Mouse (Mus musculus) kidney, adult 8-10 months (tissue): ENCODE data around the gene Nkap.
"Not testable (repeated sequence)": the region's sequence is repeated elsewhere in the genome, so short reads cannot be mapped to it uniquely, and the experiment has no call there.

ENCODE experiments used
- DNase-seq, 2 experiments: peaks; one replicate each; pipeline ENCODE4 v3.0.0; 2022

Gene Nkap

GRCm38 (mm10) chrX:37126671-37127358 lies at the start of gene Nkap:
Gene Nkap, plus strand, starts transcription at chrX:37126795.
- peak; percentile 61 to 76 for DNase-seq

- DNase-seq, result not testable (repeated sequence)
These were observed 46.2 kb upstream of the Nkap start for GRCm38 (mm10) chrX:37080345-37080744.

DNA sequence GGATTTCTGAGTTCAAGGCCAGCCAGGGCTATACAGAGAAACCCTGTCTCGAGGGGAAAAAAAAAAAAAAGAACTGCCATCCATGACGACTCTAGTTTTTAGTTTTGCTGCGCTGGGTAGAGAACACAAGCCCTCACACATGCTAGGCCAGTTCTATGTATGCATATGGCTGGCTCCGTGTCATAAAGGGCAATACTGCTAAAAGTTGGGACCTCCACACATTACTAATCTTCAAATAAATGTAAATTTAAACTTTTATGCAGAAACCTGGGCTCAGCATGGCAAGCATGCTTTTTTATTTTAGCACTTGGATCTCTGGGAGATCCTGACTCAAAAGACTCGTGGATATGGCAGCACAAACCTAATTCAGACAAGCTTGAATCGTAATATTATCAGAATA lies 45.4 kb upstream of the Nkap start:
- no peak for DNase-seq

- peak in 1 of 2 experiments; percentile 12 for DNase-seq
These were observed 42.2 kb upstream of the Nkap start for GRCm38 (mm10) chrX:37084318-37084926.

- peak; percentile 88 to 89 for DNase-seq
These were observed 41.5 kb upstream of the Nkap start, which contains the start of gene Rpl39 for GRCm38 (mm10) chrX:37084927-37085660. Gene Rpl39, minus strand, starts transcription at chrX:37085402.

DNA sequence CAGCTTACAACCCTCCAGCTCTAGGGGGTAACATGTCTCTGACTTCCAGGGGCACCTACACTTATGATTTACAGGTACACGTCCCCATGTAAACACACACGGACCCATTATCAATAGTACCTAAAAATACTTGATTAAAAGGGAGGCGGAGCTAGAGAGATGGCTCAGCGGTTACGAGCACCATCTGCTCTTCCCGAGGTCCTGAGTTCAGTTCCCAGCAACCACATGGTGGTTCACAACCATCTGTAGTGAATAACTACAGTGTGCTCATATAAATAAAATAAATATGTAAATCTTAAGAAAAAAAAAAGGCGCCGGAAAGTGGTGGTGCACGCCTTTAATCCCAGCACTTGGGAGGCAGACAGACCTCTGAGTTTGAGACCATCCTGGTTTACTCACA lies 40.9 kb upstream of the Nkap start:
- DNase-seq, result no peak

DNA sequence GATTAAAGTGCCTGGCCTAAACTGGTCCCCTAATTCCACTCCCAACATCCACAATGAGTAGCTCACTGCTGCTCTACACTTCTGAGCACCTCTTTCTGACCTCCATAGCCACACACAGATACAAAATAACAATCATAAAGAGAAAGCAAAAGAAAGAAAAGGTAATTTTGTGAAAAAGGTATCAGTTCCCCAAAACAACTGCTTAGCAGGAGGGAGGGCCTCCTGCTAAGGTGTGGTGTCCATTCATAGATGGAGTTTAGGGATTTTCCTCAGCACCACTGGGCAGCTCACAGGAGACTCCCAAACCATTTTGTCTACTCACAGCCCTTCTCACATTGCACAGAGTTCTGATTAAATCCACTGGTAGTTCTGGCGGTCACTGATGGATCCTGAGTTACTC lies 37.8 kb upstream of the Nkap start:
- DNase-seq, result no peak

GRCm38 (mm10) chrX:37091457-37091856 lies 35.1 kb upstream of the Nkap start:
- DNase-seq, result no peak

- no peak for DNase-seq
These were observed 31.4 kb upstream of the Nkap start for GRCm38 (mm10) chrX:37095106-37095768.

GRCm38 (mm10) chrX:37098681-37099080 lies 27.9 kb upstream of the Nkap start:
- DNase-seq, result no peak

- DNase-seq, result no peak
These were observed 22.8 kb upstream of the Nkap start for GRCm38 (mm10) chrX:37103826-37104225.

- no peak for DNase-seq
These were observed 16.9 kb upstream of the Nkap start for GRCm38 (mm10) chrX:37109526-37110192.

GRCm38 (mm10) chrX:37110193-37110880 lies 16.3 kb upstream of the Nkap start, which contains the start of gene Upf3b:
Gene Upf3b, minus strand, starts transcription at chrX:37110322.
- peak; percentile 93 to 97 for DNase-seq

DNA sequence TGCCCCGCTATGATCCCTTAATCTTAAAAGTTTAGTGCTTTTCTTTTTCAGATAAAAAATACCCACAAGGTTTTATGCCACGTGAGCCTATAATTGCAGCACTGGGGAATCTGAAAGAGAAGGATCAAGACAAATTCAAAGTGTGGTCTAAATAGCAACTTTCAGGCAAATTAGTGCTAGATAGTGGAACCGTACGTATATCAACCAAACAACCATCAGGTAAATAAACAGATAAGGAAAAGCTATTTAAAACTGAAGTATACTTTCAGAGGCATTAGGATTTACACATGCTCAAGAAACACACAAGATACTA lies 15.8 kb upstream of the Nkap start:
- no peak for DNase-seq

DNA sequence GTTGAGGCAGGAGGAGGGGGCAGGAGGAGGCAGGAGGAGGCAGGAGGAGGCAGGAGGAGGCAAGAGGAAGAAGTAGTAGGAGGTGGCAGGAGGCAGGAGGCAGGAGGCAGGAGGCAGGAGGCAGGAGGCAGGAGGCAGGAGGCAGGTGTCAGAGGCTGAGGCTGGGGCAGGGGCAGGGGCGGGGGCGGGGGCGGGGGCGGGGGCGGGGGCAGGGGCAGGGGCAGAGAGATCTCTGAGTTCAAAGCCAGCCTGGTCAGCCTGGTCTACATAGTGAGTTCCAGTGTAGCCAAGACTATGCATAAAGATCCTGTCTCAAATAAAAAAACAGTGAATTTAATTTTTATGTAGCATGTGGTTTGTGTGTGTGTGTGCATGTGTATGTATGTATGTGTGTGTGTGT lies 9.5 kb upstream of the Nkap start:
- DNase-seq, result no peak

DNA sequence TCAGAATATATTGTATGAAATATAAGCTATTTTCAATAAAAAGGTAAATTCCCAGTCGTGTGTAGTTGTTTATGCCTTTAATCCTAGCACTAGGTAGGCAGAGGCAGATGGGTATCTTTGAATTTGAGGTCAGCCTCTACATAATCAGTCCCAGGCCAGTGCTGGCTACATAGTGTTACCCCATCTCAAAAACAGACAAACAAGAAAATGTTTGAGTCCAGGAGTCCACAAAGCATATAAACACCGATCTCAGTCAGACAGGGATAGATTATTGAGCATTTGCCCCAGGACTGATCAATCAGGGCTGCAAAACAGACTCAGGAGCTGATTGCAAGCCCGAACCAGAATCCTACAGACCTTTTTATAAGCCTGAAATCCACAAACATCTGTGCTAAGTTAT lies 7.0 kb upstream of the Nkap start:
- no peak for DNase-seq

DNA sequence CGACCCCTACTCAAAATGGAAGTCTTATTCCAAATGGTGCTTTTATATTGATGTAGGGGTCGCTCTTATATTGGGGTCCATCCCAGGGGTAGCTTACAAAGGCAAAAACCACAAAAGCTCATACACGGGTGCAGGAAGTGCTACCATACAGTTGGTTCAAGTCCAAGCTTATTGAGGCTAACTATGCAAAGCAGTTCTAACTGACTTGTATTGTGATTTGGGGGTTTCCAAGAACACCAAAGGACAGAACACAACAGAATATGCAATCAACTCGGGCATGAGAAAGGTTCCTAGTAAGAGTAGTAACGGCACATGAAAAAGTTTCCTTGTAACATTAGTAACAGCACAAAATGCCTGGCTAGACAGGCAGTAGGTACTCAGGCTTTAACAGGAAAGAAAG lies 6.4 kb upstream of the Nkap start:
- no peak for DNase-seq

DNA sequence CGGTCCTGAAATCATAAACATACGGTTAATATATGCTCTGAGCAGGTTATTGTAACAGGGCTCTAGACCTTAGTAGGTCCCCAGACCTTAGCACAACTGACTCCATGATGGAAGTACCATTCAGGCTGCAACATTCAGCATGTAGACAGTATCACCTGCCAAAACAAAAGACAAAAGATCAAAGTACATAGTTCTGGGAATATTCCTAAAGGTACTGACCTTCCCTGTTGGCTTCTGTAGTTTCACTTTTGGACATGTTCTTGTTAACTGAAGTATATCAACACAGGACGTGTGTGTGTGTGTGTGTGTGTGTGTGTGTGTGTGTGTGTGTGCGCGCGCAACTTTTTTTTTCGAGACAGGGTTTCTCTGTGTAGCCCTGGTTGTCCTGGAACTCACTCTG lies 1.1 kb upstream of the Nkap start:
- DNase-seq, result no peak

DNA sequence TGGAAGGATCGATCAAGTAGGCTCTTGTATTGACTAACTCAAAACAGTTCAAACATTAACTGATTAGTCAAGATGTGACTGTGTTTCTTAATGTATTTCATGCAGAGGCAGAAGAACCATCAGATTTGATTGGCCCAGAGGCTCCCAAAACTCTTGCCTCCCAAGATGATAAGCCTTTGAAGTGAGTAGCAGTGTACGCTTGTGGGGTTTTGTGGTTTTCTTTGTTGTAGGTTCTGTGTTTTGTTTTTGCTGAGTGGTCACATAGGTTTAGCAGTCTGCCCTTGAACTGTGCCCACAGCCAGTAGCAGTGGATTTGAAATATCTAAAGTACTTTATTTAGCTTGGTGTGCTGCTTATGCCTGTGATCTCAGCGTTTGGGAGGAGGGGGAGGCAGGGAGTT lies 15.1 kb downstream of the Nkap start:
- DNase-seq, result no peak

- not testable (repeated sequence) for DNase-seq
These were observed 17.9 kb downstream of the Nkap start for GRCm38 (mm10) chrX:37144498-37144897.

DNA sequence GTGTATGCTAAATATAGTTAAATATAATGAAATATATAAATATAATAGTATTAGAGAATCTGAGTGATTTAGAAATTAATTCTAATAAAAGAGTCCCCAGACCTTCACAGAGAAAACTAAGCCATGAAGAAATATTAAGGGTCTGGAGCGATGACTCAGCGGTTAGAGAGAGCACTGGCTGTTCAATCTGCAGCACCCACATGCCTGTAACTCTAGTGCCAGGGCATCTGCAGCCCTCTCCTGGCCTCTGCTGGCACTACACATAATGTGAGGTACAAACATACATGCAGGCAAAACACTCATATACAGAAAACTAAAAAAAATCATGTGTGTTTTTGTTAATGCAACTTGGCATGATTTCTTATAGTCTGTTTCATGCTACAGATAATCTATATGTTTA lies 18.4 kb downstream of the Nkap start:
- peak in 1 of 2 experiments; percentile 19 for DNase-seq

- DNase-seq, result no peak
These were observed 31.2 kb downstream of the Nkap start for GRCm38 (mm10) chrX:37157839-37158238.
